Mouse (Mus musculus) liver, embryonic 14.5 days (tissue): Measurements from ENCODE around the gene Il1f9.
"Not testable (repeated sequence)": the region's sequence is repeated elsewhere in the genome, so short reads cannot be mapped to it uniquely, and the experiment has no call there.

Experiments
- CTCF ChIP-seq: IDR thresholded peaks from 2 replicates; pipeline ENCODE4 v1.5.1; 2016; ENCODE audit warnings: antibody characterized with exemption, low read depth, control low read depth
- EP300 ChIP-seq: IDR thresholded peaks from 2 replicates; pipeline ENCODE4 v1.6.1; 2016; ENCODE audit warnings: antibody characterized with exemption, low read depth

GRCm38 (mm10) chr2:24184092-24184491, 2.2 kb upstream of the Il1f9 start:
- not testable (repeated sequence) for TF ChIP-seq EP300, CTCF
